Mouse (Mus musculus) cortical plate, adult 2 months (tissue): ENCODE results near the gene Ambn. TPM values are rescaled to one million over a fixed set of nuclear protein-coding genes. Genes with fewer than 3 reads are reported as not detected.
"Not testable (repeated sequence)": the region's sequence is repeated elsewhere in the genome, so short reads cannot be mapped to it uniquely, and the experiment has no call there.

ENCODE experiments used
- H3K27ac ChIP-seq: fragments of 200-500 bp; 2 replicates; pipeline ENCODE4 v1.5.1; 2012; ENCODE audit warnings: low read length, control low read depth, inconsistent platforms; ENCODE audit not compliant: insufficient read depth
- H3K4me1 ChIP-seq: fragments of 200-500 bp; 2 replicates; pipeline ENCODE4 v1.6.1; 2011; ENCODE audit warnings: low read length; ENCODE audit not compliant: control insufficient read depth, insufficient read depth
- H3K4me3 ChIP-seq: fragments of 200-500 bp; 2 replicates; pipeline ENCODE4 v1.5.1; 2011; ENCODE audit warnings: mild to moderate bottlenecking, low read length, control low read depth; ENCODE audit not compliant: insufficient read depth
- CTCF ChIP-seq: fragments of 200-500 bp; IDR thresholded peaks from 2 replicates; pipeline ENCODE4 v1.5.1; 2011; ENCODE audit warnings: mild to moderate bottlenecking, control low read depth, low read length; ENCODE audit not compliant: insufficient read depth; ENCODE audit errors: extremely low read depth
- POLR2A ChIP-seq: fragments of 200-500 bp; IDR thresholded peaks from 2 replicates; pipeline ENCODE4 v1.6.1; 2011; ENCODE audit warnings: mild to moderate bottlenecking, low read length, control low read depth; ENCODE audit not compliant: insufficient read depth; ENCODE audit errors: extremely low read depth
- polyA plus RNA-seq: library from polyadenylated mRNA; depleted of rRNA; stranded (reverse); fragments of >200 nt; gene quantifications from 2 replicates; pipeline ENCODE4 v1.2.3, GENCODE M21; 2012; rRNA removed

The Ambn gene
- polyA plus RNA-seq: not detected in 2 replicates

DNA sequence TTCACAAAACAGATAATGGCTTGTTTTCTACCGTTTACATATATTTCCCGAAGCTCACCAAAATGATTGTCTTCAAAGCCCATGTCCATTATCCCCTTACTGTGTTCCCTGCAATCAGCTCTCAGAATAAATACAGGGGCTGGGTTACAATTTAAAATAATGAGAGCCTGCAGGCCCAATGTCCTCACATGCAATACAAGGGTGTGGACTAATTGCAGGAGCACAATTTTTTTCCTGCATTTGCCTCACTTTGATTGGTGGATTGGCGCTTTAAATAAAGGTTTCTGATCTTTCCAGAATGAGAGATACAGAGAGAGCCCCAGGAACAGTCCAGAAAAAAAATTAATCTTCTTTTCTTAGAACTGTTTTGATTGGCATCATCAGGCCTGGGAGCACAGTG, at the start of gene Ambn:
Gene Ambn (plus strand): TSS at position 301 of the 400 bp plus-strand sequence.
- TF ChIP-seq CTCF (no peak), POLR2A (no peak)
- Histone ChIP-seq H3K27ac (no peak within 1 kb of the TSS), H3K4me1 (no peaks in the 10 kb centered on the region), H3K4me3 (no peak within 1 kb of the TSS)

GRCm38 (mm10) chr5:88420319-88421065, 35.3 kb upstream of the Ambn start:
- Histone ChIP-seq H3K4me1 (no peaks in the 10 kb centered on the region), H3K27ac (no peak overlapping the region), H3K4me3 (no peak overlapping the region)
- TF ChIP-seq CTCF (no peak), POLR2A (no peak)

DNA sequence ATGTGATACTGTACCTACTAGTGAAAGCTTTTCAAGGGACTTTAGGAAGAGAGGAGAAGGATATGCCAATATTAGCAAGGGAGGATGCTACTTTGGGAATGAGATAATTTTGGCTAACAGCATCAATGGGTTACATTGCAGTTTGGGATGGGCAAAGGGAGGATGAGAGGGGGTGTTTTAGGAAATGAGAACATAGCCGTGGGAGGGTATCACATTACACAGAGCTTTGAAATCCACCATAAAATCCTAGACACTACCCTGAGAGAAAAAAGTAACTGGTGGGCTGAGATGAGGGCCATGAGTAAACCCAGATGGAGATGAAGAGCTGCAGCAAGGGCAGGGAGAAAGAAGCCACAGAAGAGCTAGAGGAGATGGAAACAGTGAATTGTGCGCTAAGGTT, 30.9 kb upstream of the Ambn start:
- H3K4me1 ChIP-seq, H3K4me3 ChIP-seq: not testable (repeated sequence)

DNA sequence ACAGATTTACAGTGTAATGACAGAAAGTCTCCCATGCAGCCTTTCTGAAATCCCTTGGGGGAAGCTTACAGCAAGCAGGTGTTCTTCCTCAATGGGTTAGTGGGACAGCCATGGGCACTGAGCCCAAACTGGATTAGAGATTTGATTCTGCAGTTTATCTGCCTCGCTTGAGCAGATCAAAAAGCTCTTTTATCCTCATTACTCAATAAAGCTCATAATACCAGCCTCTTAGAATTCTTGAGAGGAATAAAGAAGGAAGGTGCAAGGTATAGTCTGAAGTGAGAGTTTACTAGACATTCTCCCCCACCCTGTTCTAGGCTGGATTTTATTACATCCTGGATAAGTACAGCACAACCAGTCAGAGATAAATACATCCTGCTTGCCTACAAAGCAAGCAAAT, 29.0 kb upstream of the Ambn start:
- H3K4me3 ChIP-seq: no peak overlapping the region
- no peaks in the 10 kb centered on the region for H3K4me1 ChIP-seq
- TF ChIP-seq POLR2A (no peak), CTCF (no peak)
- no peak overlapping the region for H3K27ac ChIP-seq

More for the DNA sequence above, 30.9 kb upstream of the Ambn start:
- not testable (repeated sequence) for H3K27ac ChIP-seq

GRCm38 (mm10) chr5:88467471-88467870, 11.7 kb downstream of the Ambn start:
- Histone ChIP-seq H3K4me1 (no peaks in the 10 kb centered on the region), H3K4me3 (no peak overlapping the region), H3K27ac (no peak overlapping the region)
- TF ChIP-seq POLR2A (no peak), CTCF (no peak)

DNA sequence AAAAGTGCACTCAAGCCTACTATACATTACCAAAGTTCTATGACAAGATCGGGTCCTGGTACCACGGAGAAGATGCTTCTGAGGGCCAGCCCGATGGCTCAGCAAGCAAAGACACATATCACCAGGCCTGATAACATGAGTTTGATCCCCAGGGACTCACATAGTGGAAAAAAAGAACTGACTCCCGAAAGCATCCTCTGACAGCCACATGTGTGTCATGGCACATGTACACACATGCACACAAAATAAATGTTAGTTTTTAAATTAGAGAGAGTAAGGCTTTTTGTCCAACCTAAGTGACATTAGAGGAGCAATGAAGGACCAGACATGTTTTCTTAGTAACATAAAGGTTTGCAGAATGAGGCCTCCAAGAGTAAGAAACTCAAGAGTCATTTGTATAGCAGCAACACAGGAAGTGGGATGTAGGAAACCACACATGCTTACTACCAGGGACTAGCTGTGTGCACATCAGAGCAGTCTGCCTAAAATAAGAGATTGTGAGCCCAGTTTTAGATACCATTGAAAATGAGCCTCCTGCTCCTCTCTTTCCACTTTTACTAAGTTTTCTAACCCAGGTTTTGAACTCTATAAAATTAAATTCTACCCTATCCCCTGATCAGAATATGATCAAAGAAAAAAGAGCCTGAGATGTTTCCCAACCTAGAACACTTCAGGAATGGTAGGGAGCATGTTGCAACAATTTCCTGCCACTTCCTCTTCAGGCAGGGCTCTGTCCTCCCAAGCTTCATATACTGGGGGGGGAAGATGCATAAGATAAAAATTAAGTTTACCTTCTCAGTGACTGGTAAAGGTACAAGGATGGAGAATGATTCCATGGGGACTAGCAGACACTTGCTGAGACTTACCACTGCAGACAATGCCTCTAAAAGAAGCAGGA, 13.3 kb downstream of the Ambn start:
- H3K27ac ChIP-seq: no peak overlapping the region
- no peak overlapping the region for H3K4me3 ChIP-seq
- TF ChIP-seq POLR2A (no peak), CTCF (no peak)
- H3K4me1 ChIP-seq: no peaks in the 10 kb centered on the region

- Histone ChIP-seq H3K4me3 (no peak within 1 kb of the TSS), H3K4me1 (no peaks in the 10 kb centered on the region)
Measured at GRCm38 (mm10) chr5:88487675-88488074, 31.9 kb downstream of the Ambn start, which contains the start of gene Enam. Enam (plus strand) TSS chr5:88487975.

GRCm38 (mm10) chr5:88489004-88489403, 33.2 kb downstream of the Ambn start:
- no peak for TF ChIP-seq CTCF
- TF ChIP-seq POLR2A: no peak
- no peak overlapping the region for H3K27ac ChIP-seq
- no peaks in the 10 kb centered on the region for H3K4me1 ChIP-seq
- no peak overlapping the region for H3K4me3 ChIP-seq

More at GRCm38 (mm10) chr5:88487675-88488074, 31.9 kb downstream of the Ambn start, which contains the start of gene Enam:
- no peak within 1 kb of the TSS for H3K27ac ChIP-seq
- TF ChIP-seq POLR2A (no peak), CTCF (no peak)

DNA sequence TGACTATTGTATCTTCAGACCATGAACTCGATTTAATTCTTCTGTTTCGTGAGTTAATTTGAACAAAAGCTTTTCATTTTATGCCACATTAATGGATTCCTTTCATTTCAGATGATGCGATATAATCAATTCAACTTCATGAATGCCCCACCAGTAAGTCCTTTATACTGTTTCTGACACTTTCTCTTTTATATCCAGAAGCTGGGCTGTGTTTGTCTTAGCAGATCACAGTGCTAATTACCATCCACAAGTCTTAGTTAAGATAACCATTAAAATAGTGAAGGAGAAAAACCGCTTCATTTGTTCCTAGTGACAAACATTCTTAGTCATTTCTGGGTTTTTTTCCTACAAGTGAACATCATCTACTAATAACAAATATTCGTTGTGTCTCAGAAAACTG, 35.3 kb downstream of the Ambn start:
- Histone ChIP-seq H3K27ac (no peak overlapping the region), H3K4me3 (no peak overlapping the region), H3K4me1 (no peaks in the 10 kb centered on the region)
- TF ChIP-seq CTCF (no peak), POLR2A (no peak)

GRCm38 (mm10) chr5:88499781-88500180, 44.0 kb downstream of the Ambn start:
- Histone ChIP-seq H3K4me1 (no peaks in the 10 kb centered on the region), H3K27ac (no peak overlapping the region), H3K4me3 (no peak overlapping the region)
- no peak for TF ChIP-seq POLR2A
- TF ChIP-seq CTCF: no peak
